In genomic region chrX:164419955-164420354, GRCm38 (mm10) we compare ENCODE assay signal across 8 mouse cellular contexts. TPM values are rescaled to one million over a fixed set of nuclear protein-coding genes. Genes with fewer than 3 reads are reported as not detected.
DNase-seq lines count a peak whose midpoint lies in the region; ATAC-seq and TF ChIP-seq lines count a peak whose summit lies in the region.

No protein-coding gene starts in this region.

- no peaks in the 10 kb centered on the region for H3K9me3 ChIP-seq in kidney, postnatal 0 days (replicated peaks; ENCODE audit: low read length)
- no peaks in the 10 kb centered on the region for H3K9me3 ChIP-seq in embryonic facial prominence, embryonic 11.5 days (replicated peaks; ENCODE audit: control insufficient read depth, low read length)
- no peaks in the 10 kb centered on the region for H3K9me3 ChIP-seq in intestine, embryonic 15.5 days

- DNase-seq in kidney, postnatal 0 days (ENCODE audit: low spot score), result no peak
- DNase-seq in kidney, postnatal 36 days, result no peak
- no peak for DNase-seq in embryonic facial prominence, embryonic 11.5 days (ENCODE audit: low spot score)
- DNase-seq in frontal cortex, postnatal 14 days (ENCODE audit: low spot score in 2 of 2), result no peak
- no peak for DNase-seq in thymus, postnatal 0 days (ENCODE audit: low spot score)
- no peak for DNase-seq in ovary, postnatal 14 days (ENCODE audit: low spot score)

- H3K27ac ChIP-seq in kidney, postnatal 0 days, result peak overlapping the region; percentile 77
- H3K27ac ChIP-seq in embryonic facial prominence, embryonic 11.5 days (replicated peaks; ENCODE audit: low read depth, low read length), result no peak overlapping the region
- H3K27ac ChIP-seq in intestine, embryonic 15.5 days, result peak overlapping the region; percentile 64

- TF ChIP-seq CTCF in kidney, postnatal 0 days (IDR thresholded peaks at IDR 0.05; ENCODE audit: low read depth), result no peak

- H3K4me2 ChIP-seq in kidney, postnatal 0 days (ENCODE audit: low read length), result peak overlapping the region; percentile 56
- peak overlapping the region; percentile 34 for H3K4me2 ChIP-seq in embryonic facial prominence, embryonic 11.5 days (ENCODE audit: low read depth, low read length)
- peak overlapping the region; percentile 52 for H3K4me2 ChIP-seq in intestine, embryonic 15.5 days (replicated peaks)
- H3K4me2 ChIP-seq in myocyte (ENCODE audit: low read depth), result peak overlapping the region; percentile 59

- H3K36me3 ChIP-seq in kidney, postnatal 0 days (ENCODE audit: insufficient read depth, low read length), result no peaks in the 10 kb centered on the region
- no peaks in the 10 kb centered on the region for H3K36me3 ChIP-seq in embryonic facial prominence, embryonic 11.5 days (replicated peaks; ENCODE audit: control insufficient read depth, insufficient read depth, low read depth, low read length)
- H3K36me3 ChIP-seq in intestine, embryonic 15.5 days, result no peaks in the 10 kb centered on the region
- H3K36me3 ChIP-seq in myocyte (ENCODE audit: control insufficient read depth, insufficient read depth), result no peaks in the 10 kb centered on the region

- H3K4me3 ChIP-seq in kidney, postnatal 0 days (replicated peaks; ENCODE audit: low read depth, low read length), result peak overlapping the region; percentile 50
- peak overlapping the region; percentile 51 for H3K4me3 ChIP-seq in embryonic facial prominence, embryonic 11.5 days (ENCODE audit: low read depth, low read length)
- peak overlapping the region; percentile 52 for H3K4me3 ChIP-seq in intestine, embryonic 15.5 days (replicated peaks)
- peak overlapping the region; percentile 44 for H3K4me3 ChIP-seq in myocyte

- TF ChIP-seq POLR2A in myocyte (IDR thresholded peaks at IDR 0.05; ENCODE audit: insufficient read length, low read depth), result no peak

- ATAC-seq in kidney, postnatal 0 days (replicated peaks; ENCODE audit: low FRiP score, low read depth), result 0 out of 2 replicates have a peak, but pooled peaks have one; percentile 3
- ATAC-seq in embryonic facial prominence, embryonic 11.5 days (replicated peaks; ENCODE audit: insufficient number of reproducible peaks, low FRiP score, low TSS enrichment, low read depth), result peak; percentile 35; the same call in 1 of the 2 replicates
- ATAC-seq in intestine, embryonic 15.5 days, result peak; percentile 42

- H3K9ac ChIP-seq in kidney, postnatal 0 days (ENCODE audit: low read depth, low read length), result peak overlapping the region; percentile 65
- H3K9ac ChIP-seq in embryonic facial prominence, embryonic 11.5 days (replicated peaks; ENCODE audit: low read length), result peak overlapping the region; percentile 59
- peak overlapping the region; percentile 59 for H3K9ac ChIP-seq in intestine, embryonic 15.5 days

- peaks cover 22% of the 10 kb centered on the region for H3K79me2 ChIP-seq in myocyte (ENCODE audit: control insufficient read depth, insufficient read depth)

- no peaks in the 10 kb centered on the region for H3K4me1 ChIP-seq in kidney, postnatal 0 days (replicated peaks; ENCODE audit: insufficient read depth, low read length)
- no peaks in the 10 kb centered on the region for H3K4me1 ChIP-seq in embryonic facial prominence, embryonic 11.5 days (ENCODE audit: control insufficient read depth, insufficient read depth, low read length)
- no peaks in the 10 kb centered on the region for H3K4me1 ChIP-seq in intestine, embryonic 15.5 days (replicated peaks)

- no peaks in the 10 kb centered on the region for H3K27me3 ChIP-seq in kidney, postnatal 0 days (ENCODE audit: insufficient read depth, low read length)
- H3K27me3 ChIP-seq in embryonic facial prominence, embryonic 11.5 days (ENCODE audit: control insufficient read depth, insufficient read depth, low read length), result 0 out of 2 replicates have a peak, but pooled peaks cover 2% of the 10 kb centered on the region
- no peaks in the 10 kb centered on the region for H3K27me3 ChIP-seq in intestine, embryonic 15.5 days (replicated peaks)
- no peaks in the 10 kb centered on the region for H3K27me3 ChIP-seq in myocyte (ENCODE audit: control insufficient read depth, insufficient read depth, insufficient read length)

- 33% methylated on average over 13 of the region's 13 CpGs for WGBS in kidney, postnatal 0 days
- WGBS in embryonic facial prominence, embryonic 11.5 days, result 13% methylated on average over 13 of the region's 13 CpGs
- 19% methylated on average over 13 of the region's 13 CpGs for WGBS in intestine, embryonic 15.5 days

- no peak overlapping the region for H3ac ChIP-seq in myocyte (ENCODE audit: control insufficient read depth, insufficient read length)

TF ChIP-seq in myocyte, 11 proteins besides CTCF, POLR2A, EP300 and RAD21:
- TF ChIP-seq E2F4 (IDR thresholded peaks at IDR 0.05; ENCODE audit: insufficient read depth) (no peak), CEBPB (IDR thresholded peaks at IDR 0.05; ENCODE audit: insufficient read depth, poor library complexity, severe bottlenecking) (no peak), MYOD1 (IDR thresholded peaks at IDR 0.05; ENCODE audit: control insufficient read depth in 1 of 3, insufficient read length in 2 of 3, low read depth in 2 of 3) (no peak), TCF12 (IDR thresholded peaks at IDR 0.05; ENCODE audit: insufficient read depth, poor library complexity, severe bottlenecking) (no peak)
TF ChIP-seq in myocyte: peak in this region for 0.

RNA-seq across cellular contexts. Expression of gene Piga, which starts 0.4 kb away (rescaled TPM):
- polyA plus RNA-seq in kidney, postnatal 0 days (2015; fragmentation: Nextera tagmentation; extraction: Ambion mirVana), result 7.6 and 7.8 TPM in 2 replicates
- 16.9 and 17.6 TPM in 2 replicates for polyA plus RNA-seq in embryonic facial prominence, embryonic 11.5 days (2014; fragmentation: Nextera tagmentation; extraction: Ambion mirVana)
- 19.5 and 19.6 TPM in 2 replicates for polyA plus RNA-seq in intestine, embryonic 15.5 days (2015; fragmentation: Nextera tagmentation; extraction: Ambion mirVana)
- 2.5 TPM for polyA plus RNA-seq in myocyte (2012; fragmentation: generic; extraction: Trizol)
- 10.7 and 11.0 TPM in 2 replicates for polyA plus RNA-seq in thymus, postnatal 0 days (2015; fragmentation: Nextera tagmentation; extraction: Ambion mirVana)

RNA-seq across cellular contexts. Expression of gene Asb11, which starts 16.8 kb away (rescaled TPM):
- 0.29 and 0.78 TPM in 2 replicates for polyA plus RNA-seq in kidney, postnatal 0 days (2015; fragmentation: Nextera tagmentation; extraction: Ambion mirVana)
- polyA plus RNA-seq in embryonic facial prominence, embryonic 11.5 days (2014; fragmentation: Nextera tagmentation; extraction: Ambion mirVana), result not detected in 2 replicates
- polyA plus RNA-seq in intestine, embryonic 15.5 days (2015; fragmentation: Nextera tagmentation; extraction: Ambion mirVana), result 0.10 and 0.27 TPM in 2 replicates
- polyA plus RNA-seq in myocyte (2012; fragmentation: generic; extraction: Trizol), result 1.6 TPM
- polyA plus RNA-seq in thymus, postnatal 0 days (2015; fragmentation: Nextera tagmentation; extraction: Ambion mirVana), result not detected in 2 replicates

RNA-seq across cellular contexts. Expression of gene Vegfd, which starts 46.8 kb away (rescaled TPM):
- polyA plus RNA-seq in kidney, postnatal 0 days (2015; fragmentation: Nextera tagmentation; extraction: Ambion mirVana), result 10.9 and 13.3 TPM in 2 replicates
- 3.1 and 4.1 TPM in 2 replicates for polyA plus RNA-seq in embryonic facial prominence, embryonic 11.5 days (2014; fragmentation: Nextera tagmentation; extraction: Ambion mirVana)
- 2.1 and 2.2 TPM in 2 replicates for polyA plus RNA-seq in intestine, embryonic 15.5 days (2015; fragmentation: Nextera tagmentation; extraction: Ambion mirVana)
- 2.1 TPM for polyA plus RNA-seq in myocyte (2012; fragmentation: generic; extraction: Trizol)
- polyA plus RNA-seq in thymus, postnatal 0 days (2015; fragmentation: Nextera tagmentation; extraction: Ambion mirVana), result 0.64 TPM in 2 replicates
